Mouse (Mus musculus) stomach, postnatal 0 days (tissue): ENCODE measurements around the gene Boc.

Experiments used
- CTCF ChIP-seq: IDR thresholded peaks from 2 replicates; pipeline ENCODE4 v1.5.1; 2016; ENCODE audit warnings: antibody characterized with exemption, low read depth, mild to moderate bottlenecking, moderate library complexity
- EP300 ChIP-seq: optimal IDR thresholded peaks from 2 replicates; pipeline ENCODE3; 2016; ENCODE audit warnings: antibody characterized with exemption

DNA sequence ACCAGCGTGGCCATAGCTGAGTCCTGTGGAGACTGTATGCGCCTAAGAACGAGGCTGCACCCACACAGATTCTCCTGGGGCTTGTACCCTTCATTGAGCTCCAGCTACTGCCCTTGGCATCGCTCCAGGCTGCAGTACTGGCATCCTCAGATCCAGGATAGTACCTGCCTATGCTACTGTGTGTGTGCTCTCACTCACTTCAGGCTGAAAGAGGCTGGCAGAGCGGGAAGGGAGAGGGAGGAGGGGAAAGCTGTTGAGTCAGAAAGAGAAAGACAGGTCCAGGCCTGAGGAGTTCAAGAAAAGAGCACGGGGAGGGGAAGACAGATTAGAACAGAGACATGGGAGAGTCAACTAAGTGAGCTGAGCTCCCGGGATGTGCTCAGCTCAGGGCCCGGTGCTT lies 25.2 kb downstream of the Boc start:
- TF ChIP-seq CTCF, result no peak
- no peak for TF ChIP-seq EP300
